Mouse (Mus musculus): ENCODE measurements around the gene Ankrd33b.

Gene Ankrd33b

DNA sequence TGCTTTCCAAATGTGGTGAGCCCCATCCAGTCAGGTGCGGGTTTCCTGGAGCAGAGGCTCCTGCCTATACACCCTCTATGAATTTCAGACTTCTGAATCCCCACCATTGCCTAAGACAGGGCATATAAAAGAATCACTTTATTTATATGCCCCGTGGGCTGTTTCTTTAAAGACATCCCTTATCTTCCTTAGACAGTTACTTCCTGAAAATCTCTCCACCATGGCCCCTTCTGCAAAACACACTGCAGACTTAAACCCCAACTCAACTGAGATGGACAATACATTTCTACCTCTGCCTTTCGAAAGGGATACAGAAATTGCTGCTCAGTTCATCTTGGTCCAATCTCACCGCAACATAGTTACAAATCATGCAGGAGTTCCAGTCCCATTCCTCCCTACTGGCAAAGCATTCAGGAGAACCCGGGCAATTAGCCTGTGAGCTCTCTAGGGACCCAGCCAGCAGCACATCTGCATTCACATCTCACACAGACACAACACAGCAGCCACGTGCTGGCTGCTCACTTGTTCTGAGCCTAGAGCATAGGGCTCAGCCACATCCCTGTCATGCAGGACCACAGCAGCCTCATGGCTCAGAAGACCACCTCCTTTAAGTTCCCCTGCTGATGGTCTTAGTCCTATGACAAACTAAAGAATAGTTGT lies 68.1 kb downstream of the Ankrd33b start:
- DNase-seq: no peak

DNA sequence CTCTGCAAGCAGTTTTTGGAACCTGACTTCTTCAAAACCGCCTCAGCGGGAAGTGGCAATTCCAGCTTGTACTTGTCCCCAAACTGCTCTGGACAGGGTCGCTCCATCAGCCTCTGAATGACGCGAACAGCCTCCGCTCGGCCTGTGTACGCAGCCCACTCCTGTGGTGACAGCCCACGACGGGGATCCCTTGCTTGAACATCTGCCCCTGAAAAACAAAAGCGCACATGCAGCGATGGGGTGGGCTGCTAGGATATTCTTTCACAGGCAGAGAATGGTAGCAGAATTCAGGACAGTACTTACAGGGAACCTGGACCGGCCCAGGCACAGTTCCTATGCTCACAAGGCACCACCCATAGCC lies 69.8 kb downstream of the Ankrd33b start:
- DNase-seq: no peak

- DNase-seq: no peak
Observed at GRCm38 (mm10) chr15:31296882-31297776, 70.4 kb downstream of the Ankrd33b start.

- DNase-seq: no peak
Observed at GRCm38 (mm10) chr15:31294311-31294710, 73.2 kb downstream of the Ankrd33b start.

- no peak for DNase-seq
Observed at GRCm38 (mm10) chr15:31292627-31293026, 74.9 kb downstream of the Ankrd33b start.

GRCm38 (mm10) chr15:31285695-31286094 lies 81.8 kb downstream of the Ankrd33b start:
- DNase-seq: no peak

DNA sequence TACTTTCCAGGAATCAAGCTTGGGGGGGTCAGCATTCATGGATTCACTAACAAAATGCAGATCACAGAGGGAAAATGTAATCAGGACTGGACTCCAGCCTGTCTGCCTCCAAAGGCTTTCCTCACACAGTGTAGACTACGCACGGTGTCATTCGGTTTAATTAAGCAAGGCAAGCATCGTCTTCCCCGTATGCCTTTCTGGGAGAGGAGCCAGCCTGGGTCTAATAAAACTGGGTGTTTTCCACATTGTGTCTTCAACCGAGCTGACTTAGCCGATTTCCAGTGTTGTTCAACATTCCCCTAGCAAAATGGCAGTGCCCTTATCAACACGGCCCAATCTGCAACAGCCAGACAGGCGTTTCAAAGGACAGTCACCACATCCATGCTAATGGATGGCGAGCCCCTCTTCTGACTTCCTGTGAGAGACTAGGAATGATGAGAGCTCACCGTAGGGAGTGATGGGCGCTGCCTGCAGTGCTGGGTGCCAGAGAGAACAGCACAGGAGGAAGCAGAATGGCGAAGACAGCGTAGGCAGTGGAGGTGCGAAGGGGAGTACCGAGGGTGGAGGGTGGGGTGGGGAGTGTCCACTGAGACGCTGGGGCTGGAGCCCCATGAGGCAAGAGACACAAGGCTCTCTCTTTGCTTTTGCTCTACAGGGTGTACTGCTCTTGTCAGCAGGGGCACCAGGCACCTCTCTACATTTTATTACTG lies 82.4 kb downstream of the Ankrd33b start:
- no peak for DNase-seq

DNA sequence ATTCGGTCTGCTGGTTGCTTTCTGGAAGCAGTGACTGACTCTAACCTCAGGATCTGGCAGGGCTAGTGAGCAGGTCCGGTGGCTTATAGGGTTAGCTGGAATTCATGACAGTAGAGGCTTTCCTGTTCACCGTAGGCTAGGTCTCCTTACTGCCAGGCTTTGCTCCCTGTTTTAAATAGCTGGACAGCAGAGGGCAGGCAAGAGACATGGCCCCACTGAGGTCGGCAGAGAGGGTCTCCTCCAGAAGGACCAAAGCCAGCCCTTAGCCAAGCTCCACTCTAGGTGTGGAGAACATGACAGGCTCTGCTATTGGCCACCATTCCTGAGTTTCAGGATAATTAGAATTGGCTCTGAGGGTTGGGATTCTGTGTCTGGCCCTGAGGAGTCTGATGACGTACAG lies 83.4 kb downstream of the Ankrd33b start:
- DNase-seq: no peak

GRCm38 (mm10) chr15:31282353-31282752 lies 85.2 kb downstream of the Ankrd33b start:
- DNase-seq: peak; percentile 33

GRCm38 (mm10) chr15:31281830-31282229 lies 85.7 kb downstream of the Ankrd33b start:
- no peak for DNase-seq

DNA sequence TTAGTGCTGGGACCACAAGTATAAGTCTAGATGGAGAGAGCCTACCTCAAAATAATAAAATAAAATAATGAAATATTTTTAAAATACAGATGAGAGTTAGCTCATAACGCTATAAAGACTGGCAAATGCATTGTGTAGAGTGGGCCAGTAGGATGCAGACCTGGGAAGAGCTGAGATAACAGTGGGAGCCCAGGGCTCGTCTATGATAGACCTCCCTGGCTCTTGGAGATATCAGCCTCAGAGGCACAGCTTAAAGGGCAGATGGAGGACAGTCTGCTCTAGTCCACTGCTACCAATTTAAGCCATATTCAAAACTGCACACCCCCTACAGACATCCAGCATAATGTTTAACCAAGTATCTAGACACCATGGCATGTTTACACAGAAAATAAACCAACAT lies 86.8 kb downstream of the Ankrd33b start:
- no peak for DNase-seq

GRCm38 (mm10) chr15:31280059-31280458 lies 87.5 kb downstream of the Ankrd33b start:
- no peak for DNase-seq

GRCm38 (mm10) chr15:31279577-31280004 lies 87.9 kb downstream of the Ankrd33b start:
- DNase-seq: no peak

DNA sequence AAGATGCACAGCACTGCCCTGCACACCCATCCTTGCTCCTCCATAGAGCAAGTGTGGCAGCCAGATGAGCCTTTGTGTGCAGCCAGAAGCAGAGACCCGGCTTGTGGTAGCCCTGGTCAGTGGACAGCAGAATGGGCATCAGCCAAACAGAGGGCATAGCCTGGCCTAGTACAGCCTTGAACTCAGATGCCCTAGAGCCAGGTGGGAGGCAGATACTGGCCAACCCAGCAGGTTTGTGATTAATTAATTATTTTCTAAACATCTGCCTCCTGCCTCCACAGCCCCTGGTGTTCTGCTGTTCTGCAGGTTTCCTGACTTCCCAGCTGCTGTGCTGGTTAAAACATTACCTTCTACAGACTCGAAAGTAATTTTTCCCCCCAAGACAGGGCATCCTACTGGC lies 88.4 kb downstream of the Ankrd33b start:
- peak; percentile 77 for DNase-seq

GRCm38 (mm10) chr15:31278090-31278489 lies 89.4 kb downstream of the Ankrd33b start:
- DNase-seq: peak; percentile 13

DNA sequence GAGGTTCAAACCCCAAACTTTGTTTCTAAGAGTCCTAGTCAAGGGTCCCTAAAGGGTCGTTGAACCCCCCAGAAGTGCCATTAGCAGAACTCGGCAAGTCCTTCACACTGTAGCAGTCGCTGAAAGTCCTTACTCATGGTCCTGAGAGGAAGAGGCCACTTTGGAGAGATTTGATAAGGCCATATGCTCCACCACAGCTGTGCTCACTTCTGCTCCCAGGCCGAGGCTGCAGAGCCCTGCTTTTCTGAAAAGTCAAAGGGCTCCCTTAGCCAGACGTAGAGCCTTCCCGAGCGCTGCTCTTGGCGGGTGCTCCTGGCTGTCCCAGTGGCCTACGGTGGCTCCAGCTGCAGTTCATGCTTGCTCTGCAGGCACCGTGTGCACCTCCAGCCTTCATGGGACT lies 94.0 kb downstream of the Ankrd33b start:
- no peak for DNase-seq

DNA sequence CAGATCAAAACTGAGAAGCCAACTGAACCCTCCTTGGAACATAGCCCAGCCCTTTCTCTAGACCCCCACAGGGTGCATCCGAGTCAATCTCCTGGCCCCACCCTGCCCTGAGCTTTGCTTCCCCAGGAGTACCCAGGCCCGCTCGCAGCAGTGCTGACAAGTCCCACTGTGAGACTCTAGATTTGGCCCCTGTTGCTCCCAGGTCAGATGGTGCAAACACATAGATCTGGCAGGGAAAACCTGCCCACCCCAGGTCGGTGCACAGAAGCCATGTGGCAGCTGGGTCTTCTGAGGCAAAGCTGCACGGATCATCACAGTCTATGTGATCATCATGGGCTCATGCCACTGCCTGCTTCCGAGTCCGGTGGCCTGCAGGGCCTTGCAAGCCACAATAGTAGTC lies 94.8 kb downstream of the Ankrd33b start:
- no peak for DNase-seq

DNA sequence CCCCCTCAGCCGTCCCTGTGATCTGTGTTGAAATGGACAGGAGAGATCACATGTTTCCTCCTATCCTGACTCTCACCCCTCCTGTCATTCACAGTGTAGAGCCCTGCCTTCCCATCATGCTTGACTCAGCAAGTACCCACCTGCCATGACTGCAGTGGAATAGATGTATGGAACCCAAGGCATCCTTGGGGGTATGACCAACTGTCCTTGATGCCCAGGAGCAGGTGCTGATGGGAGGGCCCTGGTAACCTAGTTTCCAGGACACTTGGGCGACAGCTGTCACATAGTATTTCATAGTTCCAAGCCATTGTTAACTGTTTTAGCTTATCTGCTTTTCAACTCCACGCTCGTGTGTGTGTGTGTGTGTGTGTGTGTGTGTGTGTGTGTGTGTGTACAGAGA lies 98.0 kb downstream of the Ankrd33b start:
- no peak for DNase-seq

GRCm38 (mm10) chr15:31268148-31268547 lies 99.4 kb downstream of the Ankrd33b start:
- no peak for DNase-seq

GRCm38 (mm10) chr15:31265845-31266244 lies 101.7 kb downstream of the Ankrd33b start:
- no peak for DNase-seq

DNA sequence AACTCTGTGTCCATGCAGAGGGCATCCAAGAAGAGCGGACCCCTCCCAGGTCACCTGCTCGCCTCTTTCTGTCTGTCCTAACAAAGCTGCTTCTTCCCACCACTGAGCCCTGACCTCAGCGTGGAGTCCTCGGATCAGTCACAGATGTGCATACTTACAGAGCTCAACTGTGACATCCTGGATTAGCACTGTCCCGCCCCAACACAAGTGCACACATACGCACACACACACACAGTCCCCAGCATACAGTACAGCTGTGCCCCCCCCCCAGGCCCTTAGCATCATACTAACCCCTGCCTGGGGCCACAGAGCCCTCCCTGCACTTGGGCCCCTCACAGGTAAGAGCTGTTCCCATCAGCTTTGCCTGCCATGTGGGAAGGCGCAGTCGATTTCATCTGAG lies 102.1 kb downstream of the Ankrd33b start:
- no peak for DNase-seq

DNA sequence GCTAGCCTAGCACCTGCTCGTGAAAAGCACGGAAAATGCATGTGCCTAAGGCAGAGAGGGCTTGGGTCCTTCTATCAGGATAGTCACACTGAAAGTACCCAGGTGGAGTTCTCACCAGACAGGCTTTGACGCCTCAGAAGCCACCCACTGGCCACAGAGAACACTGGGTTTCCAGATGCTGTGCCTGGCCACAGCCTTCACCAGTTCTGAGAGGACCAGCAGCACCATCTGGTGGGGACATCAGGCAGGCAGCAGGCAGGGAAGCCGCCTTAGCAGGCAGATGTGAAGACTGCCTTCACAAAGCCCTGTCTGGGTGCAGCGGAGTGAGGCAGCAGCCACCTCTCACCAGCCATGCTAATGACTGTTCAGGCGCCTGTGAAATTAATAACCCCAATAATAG lies 102.7 kb downstream of the Ankrd33b start:
- DNase-seq: peak; percentile 73

- DNase-seq: peak; percentile 28
Observed at GRCm38 (mm10) chr15:31262361-31262760, 105.2 kb downstream of the Ankrd33b start.

DNA sequence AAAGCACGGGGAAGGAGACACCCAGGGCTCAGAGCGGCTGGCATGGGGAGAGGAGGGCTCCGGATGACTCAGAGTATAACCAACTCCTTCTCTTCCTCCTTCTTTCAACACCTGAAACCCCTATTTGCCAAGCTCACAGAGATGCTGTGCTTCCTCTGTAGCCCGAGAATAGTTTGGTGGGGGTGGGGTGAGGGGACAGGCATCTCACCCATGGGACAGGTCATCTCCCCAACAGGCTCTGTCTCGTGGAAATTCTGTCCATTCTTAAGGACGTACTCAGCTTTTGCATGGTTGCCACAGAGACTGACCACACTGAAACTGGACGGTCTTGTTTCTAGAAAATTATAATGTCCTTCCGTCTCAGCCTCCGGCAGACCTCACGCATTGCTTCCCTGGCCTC lies 106.4 kb downstream of the Ankrd33b start:
- DNase-seq: no peak

Data from kidney, adult 11 months (tissue).